Mouse (Mus musculus): ENCODE data around the gene Gvin1.

DNA sequence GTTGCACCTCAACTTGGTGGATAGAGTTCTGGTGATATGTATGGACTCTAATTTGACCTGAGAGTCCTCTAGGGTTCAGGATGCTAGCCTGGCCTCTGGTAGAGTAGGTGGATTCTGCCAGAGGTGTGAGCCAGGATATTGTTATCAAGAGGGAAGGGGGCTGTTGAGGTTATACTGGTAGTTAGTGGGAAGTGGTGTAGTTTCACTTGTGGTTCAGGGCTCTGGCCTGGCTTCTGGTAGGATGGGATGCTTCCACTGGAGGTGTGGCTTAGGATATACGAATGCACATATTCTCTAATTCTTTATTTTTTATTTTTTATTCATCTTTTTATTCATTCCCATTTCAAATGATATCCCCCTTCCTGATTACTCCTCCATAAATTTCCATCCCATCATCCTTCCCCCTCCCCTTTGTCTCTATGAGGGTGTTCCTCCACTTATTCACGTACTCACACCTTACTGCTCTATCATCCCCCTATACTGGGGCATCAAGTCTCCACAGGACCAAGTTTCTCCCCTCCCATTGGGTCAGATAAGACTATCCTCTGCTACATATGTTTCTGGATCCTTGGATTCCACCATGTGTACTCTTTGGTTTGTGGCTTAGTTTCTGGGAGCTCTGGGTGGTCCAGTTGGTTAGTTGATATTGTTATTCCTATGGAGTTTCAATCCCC lies 36.9 kb upstream of the Gvin1 start:
- TF ChIP-seq CTCF (conservative IDR thresholded peaks at IDR 0.05 in 1 of 2, IDR thresholded peaks at IDR 0.05 in 1 of 2; ENCODE audit: low read depth in 2 of 2, low read length in 2 of 2): no peak
- TF ChIP-seq EP300 (IDR thresholded peaks at IDR 0.05; ENCODE audit: low read length): no peak
- TF ChIP-seq ZNF384 (IDR thresholded peaks at IDR 0.05; ENCODE audit: low read depth, low read length): no peak
- TF ChIP-seq RCOR1 (conservative IDR thresholded peaks at IDR 0.05; ENCODE audit: low read depth, low read length): no peak
- no peak for TF ChIP-seq TBP (conservative IDR thresholded peaks at IDR 0.05; ENCODE audit: low read depth, low read length)
- no peak for TF ChIP-seq NRF1 (IDR thresholded peaks at IDR 0.05; ENCODE audit: low read depth, low read length)
- TF ChIP-seq POLR2A (IDR thresholded peaks at IDR 0.05; ENCODE audit: low read depth, low read length): no peak
- no peak for TF ChIP-seq USF1 (IDR thresholded peaks at IDR 0.05; ENCODE audit: low read depth, low read length)
- TF ChIP-seq MAFK (IDR thresholded peaks at IDR 0.05; ENCODE audit: insufficient replicate concordance, low read length): no peak
- TF ChIP-seq SMC3 (IDR thresholded peaks at IDR 0.05; ENCODE audit: low read depth, low read length): no peak
- TF ChIP-seq CHD2 (IDR thresholded peaks at IDR 0.05; ENCODE audit: low read length): no peak
- no peak for TF ChIP-seq ETS1 (conservative IDR thresholded peaks at IDR 0.05; ENCODE audit: low read depth, low read length)
- no peak for TF ChIP-seq BHLHE40 (IDR thresholded peaks at IDR 0.05; ENCODE audit: low read depth, low read length)
